Mouse (Mus musculus) testis, adult 2 months (tissue): ENCODE measurements at regions not wholly inside any gene's neighbourhood (a gene's known extent, or its start where the extent isn't known, plus 50 kb on each side); places are given as distances from the start of the nearest gene placed in this dataset.

Source experiments
- H3K27ac ChIP-seq: fragments of 200-500 bp; 2 replicates; pipeline ENCODE4 v1.5.1; 2012; ENCODE audit warnings: low read depth, low read length; ENCODE audit not compliant: control insufficient read depth, insufficient read depth
- H3K27me3 ChIP-seq: fragments of 200-500 bp; 2 replicates; pipeline ENCODE4 v1.6.1; 2012; ENCODE audit warnings: mild to moderate bottlenecking, low read length, moderate library complexity; ENCODE audit not compliant: control insufficient read depth, insufficient read depth
- H3K36me3 ChIP-seq: fragments of 200-500 bp; 2 replicates; pipeline ENCODE4 v1.6.1; 2012; ENCODE audit warnings: mild to moderate bottlenecking, low read length; ENCODE audit not compliant: control insufficient read depth, insufficient read depth
- H3K4me1 ChIP-seq: fragments of 200-500 bp; 2 replicates; pipeline ENCODE4 v1.6.1; 2012; ENCODE audit warnings: low read length; ENCODE audit not compliant: control insufficient read depth, insufficient read depth
- H3K4me3 ChIP-seq: fragments of 200-500 bp; 2 replicates; pipeline ENCODE4 v1.5.1; 2012; ENCODE audit warnings: low read depth, mild to moderate bottlenecking, low read length, moderate library complexity, mixed read lengths; ENCODE audit not compliant: control insufficient read depth
- CTCF ChIP-seq: fragments of 200-500 bp; IDR thresholded peaks from 2 replicates; pipeline ENCODE4 v1.5.1; 2012; ENCODE audit warnings: low read depth, mild to moderate bottlenecking, inconsistent platforms, low read length, moderate library complexity; ENCODE audit not compliant: control insufficient read depth, insufficient read depth, insufficient replicate concordance
- POLR2A ChIP-seq: fragments of 200-500 bp; IDR thresholded peaks from 2 replicates; pipeline ENCODE4 v1.6.1; 2012; ENCODE audit warnings: low read depth, mild to moderate bottlenecking, inconsistent platforms, low read length, moderate library complexity; ENCODE audit not compliant: control insufficient read depth

DNA sequence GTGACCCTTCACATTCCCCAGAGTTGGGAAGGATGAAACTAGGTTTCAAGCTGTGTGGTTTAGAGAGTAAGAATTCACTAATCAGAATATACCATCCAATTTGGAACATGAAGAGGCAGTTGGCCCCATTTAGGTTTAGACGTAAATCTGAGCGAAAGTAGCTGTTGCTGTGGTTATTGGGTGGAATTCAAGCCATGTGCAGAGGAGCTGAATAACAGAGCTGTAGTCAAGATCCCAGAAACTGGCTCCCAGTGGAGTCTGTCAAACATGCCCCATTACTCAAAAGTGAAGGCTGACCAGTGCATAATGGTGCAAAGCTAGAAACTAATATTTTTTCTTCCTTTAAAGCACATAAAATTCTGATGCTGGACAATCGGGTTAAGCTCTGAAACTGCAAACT, 76.7 kb upstream of the Slc22a23 start:
- TF ChIP-seq POLR2A: no peak
- H3K27me3 ChIP-seq: no peaks in the 10 kb centered on the region
- H3K27ac ChIP-seq: no peak overlapping the region
- H3K4me1 ChIP-seq: no peaks in the 10 kb centered on the region
- H3K36me3 ChIP-seq: no peaks in the 10 kb centered on the region
- H3K4me3 ChIP-seq: no peak overlapping the region

DNA sequence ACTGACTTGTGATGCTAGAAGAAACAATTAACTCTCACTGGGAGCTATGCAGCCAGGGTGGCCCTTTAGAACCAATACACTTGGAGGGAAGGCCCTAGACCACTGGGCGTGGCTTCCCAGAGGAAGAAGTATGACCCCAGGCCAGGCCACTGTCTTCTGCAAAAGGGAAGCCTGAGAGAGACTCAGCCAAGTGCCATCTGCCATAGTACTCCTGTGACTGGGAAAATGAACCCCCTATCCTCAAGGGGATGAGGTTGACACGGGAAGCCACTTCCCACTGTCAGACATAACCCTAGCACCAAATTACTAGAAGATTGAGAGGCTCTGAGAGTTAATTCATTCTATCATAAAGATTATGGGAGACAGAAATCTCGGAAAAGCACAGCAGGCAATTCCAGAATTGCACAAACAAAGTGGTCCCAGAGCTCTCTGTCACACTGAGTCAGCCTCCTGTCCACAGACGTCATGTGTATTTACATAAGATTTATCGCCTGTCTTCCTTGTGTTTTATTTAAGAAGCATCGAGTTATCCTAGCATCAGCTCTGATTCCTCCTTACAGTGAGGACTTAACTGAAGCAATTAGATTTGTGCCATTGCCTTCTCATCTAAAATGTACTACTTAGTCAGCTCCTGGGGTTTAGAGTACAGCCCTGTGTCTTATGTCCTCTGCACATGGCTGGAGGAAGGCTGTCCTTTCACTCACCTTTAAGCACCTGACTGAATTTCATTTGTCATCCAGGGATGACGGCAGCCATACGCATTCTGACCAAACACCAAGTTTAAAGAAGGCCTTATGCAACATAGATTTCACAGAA, 75.6 kb upstream of the Slc22a23 start:
- H3K4me1 ChIP-seq: no peaks in the 10 kb centered on the region
- no peaks in the 10 kb centered on the region for H3K27me3 ChIP-seq
- H3K4me3 ChIP-seq: no peak overlapping the region
- H3K36me3 ChIP-seq: no peaks in the 10 kb centered on the region
- TF ChIP-seq CTCF (no peak), POLR2A (no peak)
- no peak overlapping the region for H3K27ac ChIP-seq

DNA sequence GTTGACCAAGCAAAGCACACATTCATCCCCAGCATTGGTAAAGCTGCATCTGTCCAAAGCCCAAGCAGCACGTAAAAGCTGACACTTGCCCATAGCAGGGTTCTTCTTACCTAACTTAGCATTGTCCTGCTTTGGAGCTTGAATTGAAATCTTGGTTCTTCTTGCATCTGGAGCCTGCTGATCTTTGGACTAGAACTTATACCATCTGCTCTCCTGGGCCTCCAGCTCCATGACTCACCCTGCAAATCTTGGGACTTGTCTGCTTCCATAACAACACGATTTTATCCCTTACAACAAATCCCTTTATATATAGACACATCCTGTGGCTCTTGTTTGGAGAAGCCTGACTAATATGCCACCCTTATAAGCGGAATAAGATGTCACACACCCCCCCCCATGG, 74.1 kb upstream of the Slc22a23 start:
- H3K27ac ChIP-seq: no peak overlapping the region
- no peak overlapping the region for H3K4me3 ChIP-seq
- no peaks in the 10 kb centered on the region for H3K27me3 ChIP-seq
- H3K4me1 ChIP-seq: no peaks in the 10 kb centered on the region
- TF ChIP-seq CTCF (no peak), POLR2A (no peak)
- H3K36me3 ChIP-seq: no peaks in the 10 kb centered on the region

DNA sequence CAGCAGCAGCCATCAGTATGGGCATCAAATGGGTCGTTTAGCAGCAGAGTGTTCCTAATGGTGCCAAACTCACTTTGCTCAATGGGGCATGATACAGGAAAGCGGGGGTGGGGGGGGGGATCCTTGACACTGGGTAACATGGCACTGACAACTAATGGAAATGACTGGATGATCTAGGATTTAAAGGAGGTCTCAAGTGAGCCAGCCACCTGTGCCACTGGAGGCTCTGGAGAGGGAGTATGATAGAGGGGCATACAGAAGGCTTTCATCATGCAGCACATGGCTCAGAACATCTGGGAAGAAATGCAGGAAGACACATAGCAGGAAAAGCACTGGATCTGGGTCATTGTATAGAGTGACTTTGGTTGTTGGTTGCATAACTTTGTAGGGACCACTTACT, 71.6 kb upstream of the Slc22a23 start:
- TF ChIP-seq POLR2A (no peak), CTCF (no peak)
- no peak overlapping the region for H3K27ac ChIP-seq
- no peaks in the 10 kb centered on the region for H3K4me1 ChIP-seq
- H3K4me3 ChIP-seq: no peak overlapping the region
- no peaks in the 10 kb centered on the region for H3K27me3 ChIP-seq
- H3K36me3 ChIP-seq: no peaks in the 10 kb centered on the region

DNA sequence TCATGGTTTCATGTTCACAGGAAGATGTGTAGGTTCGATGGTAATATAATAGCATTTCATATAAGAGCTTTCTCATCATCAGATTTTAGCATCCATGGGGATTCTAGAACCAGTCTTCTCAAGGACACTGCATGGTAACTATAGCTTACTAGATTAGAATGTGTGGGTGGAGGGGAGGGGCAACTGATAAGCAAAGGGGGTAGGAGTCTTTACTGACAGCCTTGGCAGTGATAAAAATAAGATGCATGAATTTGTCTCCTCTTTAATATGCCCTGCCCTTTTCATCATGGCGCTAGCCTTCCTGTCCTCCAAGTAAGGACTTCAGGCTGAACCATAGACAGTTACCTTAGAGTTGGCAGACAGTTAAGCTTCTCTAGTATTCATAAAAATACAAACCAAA, 69.6 kb upstream of the Slc22a23 start:
- Histone ChIP-seq H3K27ac (no peak overlapping the region), H3K27me3 (no peaks in the 10 kb centered on the region), H3K4me3 (no peak overlapping the region), H3K36me3 (no peaks in the 10 kb centered on the region), H3K4me1 (no peaks in the 10 kb centered on the region)
- no peak for TF ChIP-seq POLR2A
- TF ChIP-seq CTCF: no peak

DNA sequence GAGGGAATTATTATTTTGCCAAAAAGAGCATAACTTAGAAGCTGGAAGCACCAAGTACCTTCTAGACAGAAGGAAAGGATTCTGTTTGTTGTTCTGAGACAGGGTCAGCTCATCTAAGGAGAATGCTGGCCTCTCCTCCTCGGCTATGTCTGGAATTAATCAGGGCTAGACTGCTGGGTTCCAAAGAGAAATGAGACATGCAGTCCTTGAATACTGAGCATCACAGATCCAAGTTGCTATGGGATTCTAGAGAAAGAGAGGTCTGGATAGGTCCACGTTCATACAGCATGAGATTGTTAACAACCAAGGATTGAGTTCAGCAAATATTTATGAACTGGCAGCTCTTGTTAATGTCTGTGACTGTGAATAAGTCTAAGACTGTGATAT, 63.7 kb upstream of the Slc22a23 start:
- no peaks in the 10 kb centered on the region for H3K27me3 ChIP-seq
- no peaks in the 10 kb centered on the region for H3K36me3 ChIP-seq
- H3K27ac ChIP-seq: no peak overlapping the region
- no peak overlapping the region for H3K4me3 ChIP-seq
- H3K4me1 ChIP-seq: no peaks in the 10 kb centered on the region
- TF ChIP-seq POLR2A: no peak
- TF ChIP-seq CTCF: no peak

DNA sequence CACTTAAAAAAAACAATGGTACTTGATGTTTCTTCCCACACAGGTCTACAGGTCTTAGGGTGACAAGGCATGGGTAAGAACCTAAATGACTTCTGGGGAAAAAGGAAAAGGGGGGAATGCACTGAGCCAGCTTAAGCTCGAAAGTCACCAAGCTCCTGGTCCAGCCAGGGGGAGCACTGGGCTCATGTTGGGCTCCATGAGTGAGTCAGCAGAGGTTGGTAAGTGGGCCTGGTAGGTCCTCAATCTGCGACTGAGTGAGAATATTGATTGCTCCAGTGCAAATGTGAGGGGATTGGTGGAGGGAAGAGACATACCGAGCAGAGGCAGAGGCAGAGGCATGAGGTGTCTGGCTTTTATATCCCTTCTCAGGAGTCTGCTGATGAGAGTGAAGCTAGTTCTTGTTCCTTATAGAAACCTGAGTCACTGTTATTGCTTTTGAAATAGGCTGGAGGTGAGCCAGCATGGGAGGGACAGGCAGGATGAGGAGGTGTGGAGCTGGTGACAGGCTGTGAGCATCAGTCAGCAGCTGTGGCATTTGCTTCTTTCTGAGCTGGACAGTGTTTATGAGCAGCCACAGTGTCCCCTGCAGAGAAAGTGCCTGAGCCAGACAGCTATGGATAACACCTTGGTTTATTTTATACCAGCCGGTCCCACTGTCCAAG, 63.2 kb upstream of the Slc22a23 start:
- H3K36me3 ChIP-seq: no peaks in the 10 kb centered on the region
- H3K27me3 ChIP-seq: no peaks in the 10 kb centered on the region

More for the DNA sequence above, 63.2 kb upstream of the Slc22a23 start:
- no peak overlapping the region for H3K4me3 ChIP-seq
- H3K4me1 ChIP-seq: no peaks in the 10 kb centered on the region
- no peak overlapping the region for H3K27ac ChIP-seq
- TF ChIP-seq CTCF: no peak
- no peak for TF ChIP-seq POLR2A
